Mouse (Mus musculus) heart, postnatal 36 days (tissue): ENCODE data around the gene Scgb2b19. TPM values are rescaled to one million over a fixed set of nuclear protein-coding genes. Genes with fewer than 3 reads are reported as not detected.
"Not testable (repeated sequence)": the region's sequence is repeated elsewhere in the genome, so short reads cannot be mapped to it uniquely, and the experiment has no call there.

ENCODE experiments used
- DNase-seq, 2 experiments: peaks; one replicate each; pipeline ENCODE4 v3.0.0; 2021 to 2022
- intact Hi-C: fragments of 180-260 bp; cut with DNase I; formaldehyde crosslinking; loops from one replicate; pipeline ENCODE4 v1.15.1; 2025
- total RNA-seq, 2 experiments: library from RNA; stranded (reverse); gene quantifications; 2 replicates each; pipeline ENCODE4 v1.2.3; 2021

Gene Scgb2b19
- total RNA-seq = not detected

DNA sequence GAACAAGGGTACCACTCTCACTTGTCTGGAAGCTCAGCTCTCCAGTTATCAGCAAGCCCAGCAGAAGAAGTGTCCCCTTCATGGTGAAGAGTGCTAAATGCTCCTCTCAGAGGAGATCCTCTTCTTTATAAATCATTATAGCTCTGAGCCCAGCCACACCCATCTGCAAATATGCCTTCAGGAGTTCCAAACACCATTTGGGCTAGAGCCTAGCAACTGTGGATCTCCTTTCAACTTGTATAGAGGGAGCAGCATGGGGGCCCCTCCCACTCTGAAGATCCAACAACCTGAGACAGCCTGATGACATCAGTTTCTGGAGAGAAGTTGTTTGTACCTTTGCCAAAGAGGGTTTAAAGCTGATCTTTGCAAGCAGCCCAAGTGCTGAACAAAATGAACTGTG is at the start of gene Scgb2b19:
Gene Scgb2b19, minus strand, starts transcription at position 101 of the 400 bp plus-strand sequence.
- intact Hi-C loops, DNase-seq: not testable (repeated sequence)

DNA sequence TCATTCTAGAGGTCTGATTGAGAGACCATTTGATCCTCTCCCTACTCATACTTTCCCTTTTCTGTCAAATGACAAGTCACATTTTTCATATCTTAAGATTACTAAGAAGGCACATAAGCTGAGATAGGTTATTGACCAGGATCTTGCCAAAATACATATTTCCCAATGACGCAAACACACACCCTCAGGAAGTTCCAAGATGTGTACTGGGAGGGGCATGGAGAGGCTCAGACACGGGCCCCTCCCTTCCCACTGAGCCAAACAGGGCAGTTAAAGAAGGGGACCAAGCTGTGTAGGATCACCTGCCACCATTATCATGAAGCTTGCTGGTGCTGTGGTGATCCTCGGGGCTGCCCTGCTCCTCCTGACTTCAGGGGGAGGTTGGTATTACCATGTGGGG is 6.9 kb upstream of the Scgb2b19 start, which contains the start of gene Scgb1b19:
Gene Scgb1b19, plus strand, starts transcription at position 301 of the 400 bp plus-strand sequence.
- DNase-seq, intact Hi-C loops: not testable (repeated sequence)

Other genes starting within 250 kb of the Scgb2b19 start
- gene Scgb2b17, start 223.8 kb downstream of the Scgb2b19 start, total RNA-seq = not detected
- not detected for gene Scgb1b17, start 216.9 kb downstream of the Scgb2b19 start, total RNA-seq
- not detected for gene Scgb2b18, start 106.5 kb downstream of the Scgb2b19 start, total RNA-seq
- not detected for gene Scgb1b18, start 94.8 kb downstream of the Scgb2b19 start, total RNA-seq
- not detected for gene Scgb1b19, start 7.0 kb upstream of the Scgb2b19 start, total RNA-seq
- gene Scgb2b20, start 86.0 kb upstream of the Scgb2b19 start, total RNA-seq = not detected
- not detected for gene Scgb1b20, start 92.9 kb upstream of the Scgb2b19 start, total RNA-seq
- gene Scgb2b21, start 240.1 kb upstream of the Scgb2b19 start, total RNA-seq = not detected